Mouse (Mus musculus): Measurements from ENCODE around the gene Ptprc.

Ptprc gene

GRCm38 (mm10) chr1:138175494-138175893, at the start of gene Ptprc:
TSS of gene Ptprc (minus strand) at chr1:138175708.
- no peak for DNase-seq (ENCODE audit: low spot score)

- no peak for DNase-seq (ENCODE audit: low spot score)
These were observed 39.4 kb upstream of the Ptprc start for GRCm38 (mm10) chr1:138214736-138215458.

GRCm38 (mm10) chr1:138210387-138211024, 35.0 kb upstream of the Ptprc start:
- DNase-seq (ENCODE audit: low spot score), result no peak

GRCm38 (mm10) chr1:138209751-138210150, 34.2 kb upstream of the Ptprc start:
- DNase-seq (ENCODE audit: low spot score), result no peak

GRCm38 (mm10) chr1:138206041-138206440, 30.5 kb upstream of the Ptprc start:
- DNase-seq (ENCODE audit: low spot score), result no peak

GRCm38 (mm10) chr1:138191689-138192508, 16.4 kb upstream of the Ptprc start:
- peak; percentile 58 for DNase-seq (ENCODE audit: low spot score)

- no peak for DNase-seq (ENCODE audit: low spot score)
These were observed 12.6 kb upstream of the Ptprc start for GRCm38 (mm10) chr1:138188131-138188530.

- no peak for DNase-seq (ENCODE audit: low spot score)
These were observed 10.4 kb upstream of the Ptprc start for GRCm38 (mm10) chr1:138185904-138186303.

GRCm38 (mm10) chr1:138180081-138180480, 4.6 kb upstream of the Ptprc start:
- no peak for DNase-seq (ENCODE audit: low spot score)

GRCm38 (mm10) chr1:138174705-138175492, 609 bp downstream of the Ptprc start:
- DNase-seq (ENCODE audit: low spot score), result no peak

- no peak for DNase-seq (ENCODE audit: low spot score)
These were observed 1.4 kb downstream of the Ptprc start for GRCm38 (mm10) chr1:138174143-138174542.

- DNase-seq (ENCODE audit: low spot score), result no peak
These were observed 1.8 kb downstream of the Ptprc start for GRCm38 (mm10) chr1:138173669-138174068.

- DNase-seq (ENCODE audit: low spot score), result no peak
These were observed 3.0 kb downstream of the Ptprc start for GRCm38 (mm10) chr1:138172547-138172946.

GRCm38 (mm10) chr1:138172096-138172495, 3.4 kb downstream of the Ptprc start:
- no peak for DNase-seq (ENCODE audit: low spot score)

- no peak for DNase-seq (ENCODE audit: low spot score)
These were observed 9.2 kb downstream of the Ptprc start for GRCm38 (mm10) chr1:138166233-138166771.

- no peak for DNase-seq (ENCODE audit: low spot score)
These were observed 12.9 kb downstream of the Ptprc start for GRCm38 (mm10) chr1:138162638-138163037.

GRCm38 (mm10) chr1:138158921-138159320, 16.6 kb downstream of the Ptprc start:
- no peak for DNase-seq (ENCODE audit: low spot score)

GRCm38 (mm10) chr1:138158236-138158635, 17.3 kb downstream of the Ptprc start:
- no peak for DNase-seq (ENCODE audit: low spot score)

GRCm38 (mm10) chr1:138157709-138158108, 17.8 kb downstream of the Ptprc start:
- no peak for DNase-seq (ENCODE audit: low spot score)

GRCm38 (mm10) chr1:138157008-138157407, 18.5 kb downstream of the Ptprc start:
- no peak for DNase-seq (ENCODE audit: low spot score)

GRCm38 (mm10) chr1:138154185-138154785, 21.2 kb downstream of the Ptprc start:
- no peak for DNase-seq (ENCODE audit: low spot score)

All from spleen, adult 12 weeks (tissue).